Mouse (Mus musculus) heart, adult 8-10 months (tissue): ENCODE measurements around the gene Atp6v0a4. TPM values are rescaled to one million over a fixed set of nuclear protein-coding genes. Genes with fewer than 3 reads are reported as not detected.

Experiments used
- DNase-seq: peaks from one replicate; pipeline ENCODE4 v3.0.0; 2022; ENCODE audit warnings: low spot score
- total RNA-seq, 4 experiments: library from RNA; stranded (reverse); gene quantifications; 2 replicates each; pipeline ENCODE4 v1.2.4; 2022

The Atp6v0a4 gene
- total RNA-seq, 4 experiments from 2014 or later, result 2.0 to 3.9 (median 2.2) TPM

DNA sequence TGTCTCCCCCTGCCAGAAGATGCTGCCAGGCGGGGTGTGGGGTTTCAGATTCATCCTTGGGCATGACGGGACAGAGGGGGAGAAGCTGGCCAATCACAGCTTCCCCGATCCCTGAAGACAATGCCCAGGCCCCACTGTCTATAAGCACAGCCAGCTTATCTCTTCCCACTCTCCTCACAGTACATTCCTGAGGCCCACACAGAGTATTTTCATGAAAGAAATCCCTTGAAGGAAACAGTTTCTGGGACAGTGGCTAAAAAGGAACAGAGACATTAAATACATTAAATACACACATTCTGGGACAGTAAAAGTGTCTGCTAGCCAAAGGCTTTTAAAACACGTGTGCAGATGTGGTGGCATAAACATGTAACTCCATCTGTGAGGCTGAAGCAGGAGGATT lies 44.0 kb downstream of the Atp6v0a4 start:
- no peak for DNase-seq

DNA sequence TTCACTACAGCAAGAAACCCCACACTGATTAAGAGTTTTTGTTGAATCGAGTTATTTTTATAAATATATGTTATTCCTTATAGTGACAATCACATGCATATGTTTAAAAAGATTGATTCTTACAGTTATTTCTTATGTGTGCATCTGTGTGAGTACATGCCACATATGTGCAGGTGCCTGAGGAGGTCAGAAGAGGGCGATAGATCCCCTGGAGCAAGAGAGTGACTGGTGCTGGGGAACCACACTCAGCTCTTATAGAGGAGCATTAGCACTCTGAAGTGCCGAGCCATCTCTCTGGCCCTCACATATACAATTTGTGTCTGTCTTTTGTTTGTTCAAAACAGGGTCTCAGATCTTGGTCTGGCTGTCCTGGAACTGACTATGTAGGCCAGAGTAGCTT lies 50.8 kb downstream of the Atp6v0a4 start:
- no peak for DNase-seq

DNA sequence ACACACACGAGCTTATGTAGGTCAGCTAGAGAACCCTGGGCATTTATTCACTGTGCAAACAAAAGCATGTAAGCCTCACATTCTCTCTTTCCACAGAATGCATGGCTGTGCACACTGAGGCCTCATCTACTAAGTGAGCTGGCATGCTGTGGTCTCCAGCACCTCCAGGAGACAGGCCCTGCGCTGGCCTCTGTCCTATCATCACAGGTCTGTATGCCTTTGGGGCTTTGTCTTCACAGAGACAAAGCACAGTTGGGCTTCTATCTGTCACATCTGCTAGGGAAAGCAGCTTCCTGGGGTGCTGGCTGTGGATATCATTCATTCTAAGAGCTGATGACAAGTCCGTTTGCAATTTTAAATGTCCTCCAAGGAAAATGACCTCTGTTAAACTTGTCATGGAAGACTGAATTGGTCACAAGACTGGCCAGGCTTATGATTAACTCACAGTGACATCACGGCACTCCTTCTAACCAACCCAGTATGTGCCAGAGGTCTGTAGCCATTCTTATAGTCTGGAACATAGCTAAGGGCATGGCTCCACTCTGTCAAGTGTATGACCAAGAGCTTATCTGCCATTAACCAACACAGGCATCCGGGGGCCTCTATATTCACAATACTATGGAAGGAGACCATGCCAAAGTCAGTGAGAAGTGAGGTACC lies 52.1 kb downstream of the Atp6v0a4 start:
- DNase-seq, result no peak

DNA sequence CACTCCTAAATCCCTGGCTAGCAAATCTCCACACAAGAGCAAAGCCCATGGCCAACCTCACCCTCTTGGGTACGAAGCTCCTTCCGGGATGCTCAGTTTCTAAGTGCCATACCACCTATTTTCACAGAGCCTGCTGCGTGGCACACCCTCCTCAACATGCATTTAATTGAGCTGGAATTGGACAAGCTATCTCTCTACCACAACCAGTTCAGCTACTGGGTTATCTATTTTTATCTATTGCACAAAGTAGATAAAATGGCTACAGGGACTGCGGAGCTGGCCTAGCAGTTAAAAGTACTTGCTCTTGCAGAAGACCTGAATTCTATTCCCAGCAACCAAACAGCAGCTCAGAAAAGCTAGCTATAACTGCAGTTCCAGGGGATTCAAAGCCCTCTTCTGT lies 53.1 kb downstream of the Atp6v0a4 start:
- DNase-seq, result no peak

DNA sequence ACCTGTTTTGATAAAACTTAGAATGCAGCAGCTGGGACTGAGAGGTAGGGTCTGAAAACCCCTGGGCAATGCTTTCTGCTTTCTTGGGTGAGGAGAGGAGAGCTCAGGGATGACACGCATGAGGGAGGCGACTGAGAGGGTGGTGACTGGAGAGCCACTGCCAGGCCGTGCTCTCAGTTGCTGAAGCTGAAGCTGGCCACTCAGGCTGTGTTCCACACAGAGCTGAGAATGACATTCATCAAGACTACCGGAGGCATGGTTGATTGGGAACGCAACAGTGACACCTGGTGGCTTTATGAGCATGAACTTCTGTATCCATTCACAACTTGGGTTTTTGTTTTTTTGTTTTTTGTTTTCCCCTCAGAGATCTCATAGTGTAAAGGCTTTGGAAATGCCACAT lies 58.2 kb downstream of the Atp6v0a4 start:
- DNase-seq, result peak; percentile 62

DNA sequence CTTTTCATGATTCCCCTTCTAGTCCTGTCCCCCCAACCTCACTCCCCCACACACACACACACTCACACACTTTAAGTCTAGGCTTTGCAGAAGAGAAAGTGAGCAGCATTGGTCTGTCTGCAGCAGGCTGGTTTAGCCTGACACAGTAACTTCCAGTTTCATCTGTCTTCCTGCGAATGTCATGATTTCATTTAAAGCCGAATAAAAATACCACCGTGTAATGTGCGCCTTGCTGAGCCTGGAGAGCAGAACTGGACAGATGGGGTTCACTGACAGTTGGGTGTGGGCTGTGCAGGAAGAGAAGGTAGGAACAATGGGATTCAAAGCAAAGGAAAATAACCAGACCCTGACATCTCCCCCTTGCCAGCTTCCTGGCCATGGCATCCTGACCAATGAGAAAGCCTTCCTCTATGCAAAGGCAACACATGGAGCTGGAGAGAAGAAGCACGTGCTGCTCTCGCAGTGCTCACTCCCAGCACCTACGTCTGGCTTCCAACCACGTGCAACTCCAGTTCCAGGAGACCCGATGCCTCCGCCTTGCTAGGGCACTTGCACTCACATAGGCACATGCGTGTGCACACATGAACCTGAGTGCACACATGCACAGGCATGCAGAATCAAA lies 58.8 kb downstream of the Atp6v0a4 start:
- no peak for DNase-seq

DNA sequence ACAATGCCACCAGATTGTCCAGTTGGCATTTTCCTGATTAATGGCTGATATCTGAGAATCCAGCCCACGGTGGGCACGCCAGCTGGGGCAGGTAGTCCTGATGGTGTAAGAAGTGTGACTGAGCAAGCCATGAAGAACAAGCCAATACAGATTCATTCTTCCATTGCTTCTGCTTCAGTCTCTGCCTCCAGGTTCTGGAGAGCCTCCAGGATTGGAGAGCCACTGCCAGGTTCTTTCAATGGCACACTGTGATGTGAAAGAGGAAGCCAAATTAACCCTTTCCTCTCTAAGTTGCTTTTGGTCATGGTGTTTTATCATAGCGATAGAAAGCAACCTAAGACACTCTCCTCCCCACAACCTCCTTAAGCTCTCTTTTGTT lies 59.3 kb downstream of the Atp6v0a4 start:
- DNase-seq, result no peak

DNA sequence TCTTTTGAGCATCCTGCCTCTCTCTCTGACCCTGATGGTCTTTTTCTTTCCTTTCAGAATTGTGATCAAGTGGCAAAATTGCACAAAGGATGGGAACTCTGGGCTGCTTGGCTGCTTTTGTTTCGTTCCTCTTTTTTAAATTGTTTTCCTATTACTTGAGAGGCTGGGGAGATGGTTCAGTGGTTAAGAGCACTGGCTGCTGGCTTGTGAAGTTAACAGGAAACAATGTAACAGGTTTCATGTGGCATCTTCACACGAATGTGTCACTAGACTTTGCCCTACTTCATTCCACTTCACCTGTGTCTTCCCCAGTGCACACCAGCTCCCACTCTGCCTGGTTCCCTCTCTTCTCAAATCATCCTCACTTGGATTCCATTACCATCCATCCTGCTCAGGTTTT lies 59.8 kb downstream of the Atp6v0a4 start:
- no peak for DNase-seq

DNA sequence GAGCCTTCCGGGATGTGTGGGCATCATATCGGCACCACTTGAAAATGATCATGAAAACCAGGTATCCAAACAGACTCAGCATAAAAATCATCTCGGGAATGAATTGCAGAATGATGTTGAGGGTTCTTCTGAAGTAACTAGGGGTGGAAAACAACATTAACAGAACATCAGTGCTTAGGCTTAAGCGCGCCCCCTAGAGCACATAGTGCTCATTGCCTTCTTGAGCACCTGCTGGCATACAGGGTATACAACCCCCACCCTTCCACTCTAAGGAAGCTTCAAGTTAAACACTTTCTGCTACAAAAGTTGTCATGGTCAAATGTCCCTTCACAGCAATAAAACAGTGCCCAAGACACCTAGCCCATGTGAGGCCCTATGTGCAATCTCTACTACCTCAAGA lies 65.6 kb downstream of the Atp6v0a4 start:
- no peak for DNase-seq

DNA sequence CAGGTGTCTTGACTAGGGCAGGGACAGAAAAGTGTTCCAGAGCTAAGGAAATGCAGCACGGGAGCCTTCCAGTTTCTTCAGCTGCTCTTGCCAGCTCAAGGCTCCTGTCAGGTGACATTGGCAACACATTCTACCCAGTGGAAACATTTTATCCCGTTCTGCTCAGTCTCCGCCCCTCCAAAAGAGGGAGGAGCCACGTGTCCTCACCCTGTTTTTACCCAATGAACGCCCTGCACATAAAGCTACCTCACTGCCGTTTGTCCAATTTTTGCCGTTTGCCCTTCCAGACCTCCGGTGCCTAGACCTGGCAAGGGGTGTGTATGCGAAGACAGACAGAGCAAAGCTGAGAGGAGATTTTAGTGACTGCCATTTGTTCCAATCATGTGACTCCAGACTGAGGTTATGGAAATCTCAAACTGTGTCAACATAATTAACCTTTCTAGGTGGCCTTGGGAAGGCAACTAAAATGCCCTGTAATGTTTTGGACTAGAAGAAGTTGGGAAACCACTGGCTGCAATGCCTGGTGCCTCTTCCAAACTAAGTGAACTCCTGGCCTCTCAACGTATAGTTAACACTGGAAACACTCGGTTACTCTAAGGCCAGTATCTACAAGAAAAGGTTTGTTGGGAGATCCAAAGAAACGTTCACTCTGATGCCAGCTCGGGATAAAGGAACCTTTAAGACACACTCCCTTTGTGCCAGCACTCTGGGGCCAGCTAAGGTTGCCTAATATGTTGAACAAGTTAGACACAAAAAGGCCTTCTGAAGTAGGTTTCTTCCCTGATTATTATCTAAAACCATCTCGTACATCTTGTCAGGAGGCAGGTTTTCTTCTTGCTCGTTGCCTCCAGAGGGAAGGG lies 68.7 kb downstream of the Atp6v0a4 start:
- DNase-seq, result no peak

DNA sequence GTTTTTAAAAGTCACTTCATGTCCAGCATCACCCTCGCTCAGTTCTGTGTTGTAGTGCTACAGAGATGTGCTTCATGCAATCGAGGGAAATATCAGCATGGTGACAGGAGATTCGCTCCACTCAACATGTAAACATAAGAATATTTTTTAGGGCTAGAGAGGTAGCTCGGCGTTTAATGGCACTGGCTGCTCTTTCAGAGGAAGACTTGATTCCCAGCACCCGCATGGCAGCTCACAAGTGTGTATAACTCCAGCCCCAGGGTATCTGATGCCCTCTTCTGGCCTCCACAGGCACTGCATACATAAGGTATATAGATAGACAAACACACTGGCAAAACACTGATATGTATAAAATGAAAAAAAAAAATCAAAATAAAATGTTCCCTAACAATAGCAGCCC lies 74.8 kb downstream of the Atp6v0a4 start:
- DNase-seq, result no peak

DNA sequence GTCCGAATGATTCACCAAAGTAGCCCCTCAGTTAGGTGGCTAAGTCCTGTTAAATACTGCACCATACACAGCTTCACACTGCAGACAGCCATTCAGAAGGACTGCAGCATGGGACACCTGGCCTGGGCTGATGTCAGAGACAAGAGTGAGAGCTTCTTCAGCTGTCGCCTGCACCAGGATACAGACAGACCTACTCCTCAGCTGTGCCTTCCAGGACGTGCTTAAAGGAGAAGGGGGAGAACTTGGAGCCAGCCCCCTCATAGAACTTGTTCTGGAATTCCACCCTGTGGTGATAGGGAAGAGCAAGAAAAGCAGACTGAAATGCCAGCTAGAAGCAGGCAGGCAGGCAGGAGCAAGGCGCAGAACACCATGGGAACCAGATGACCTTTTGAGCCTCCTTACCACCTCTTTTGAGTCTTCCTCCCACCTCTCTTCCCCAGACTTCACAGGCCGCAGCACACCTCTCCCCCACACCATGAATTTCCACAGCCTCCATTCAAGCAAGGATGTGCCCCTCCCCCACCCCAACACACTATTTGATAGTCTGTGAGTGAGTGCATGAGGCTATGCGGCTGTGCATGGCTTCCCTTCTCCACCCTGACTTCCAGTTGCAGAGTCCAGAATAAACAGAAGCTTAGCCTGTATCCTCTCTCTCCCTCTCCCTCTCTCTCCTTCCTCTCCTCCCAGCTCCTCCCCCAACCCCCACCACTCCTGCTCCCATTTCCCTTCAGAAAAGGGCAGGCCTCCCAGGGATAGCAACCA lies 75.4 kb downstream of the Atp6v0a4 start:
- DNase-seq, result no peak

DNA sequence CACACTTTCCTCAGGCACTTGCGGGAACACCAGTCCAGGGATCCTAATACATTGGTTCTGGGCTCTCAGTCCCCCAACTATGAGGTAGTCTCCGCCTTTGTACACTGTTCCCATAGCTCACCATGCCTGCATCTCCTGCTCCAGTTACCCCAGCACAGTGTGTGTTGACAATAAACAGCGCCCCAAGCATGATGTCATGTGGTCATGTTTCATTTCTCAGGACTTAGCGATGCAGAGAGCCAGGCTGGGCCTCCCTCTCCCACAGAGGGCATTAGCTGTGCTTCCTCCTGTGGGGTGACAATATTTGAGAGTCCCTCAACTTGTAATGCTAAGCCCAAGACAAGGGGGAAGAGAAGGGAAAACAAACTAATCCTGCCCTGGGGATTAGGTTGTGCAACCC lies 76.4 kb downstream of the Atp6v0a4 start:
- peak; percentile 10 for DNase-seq

DNA sequence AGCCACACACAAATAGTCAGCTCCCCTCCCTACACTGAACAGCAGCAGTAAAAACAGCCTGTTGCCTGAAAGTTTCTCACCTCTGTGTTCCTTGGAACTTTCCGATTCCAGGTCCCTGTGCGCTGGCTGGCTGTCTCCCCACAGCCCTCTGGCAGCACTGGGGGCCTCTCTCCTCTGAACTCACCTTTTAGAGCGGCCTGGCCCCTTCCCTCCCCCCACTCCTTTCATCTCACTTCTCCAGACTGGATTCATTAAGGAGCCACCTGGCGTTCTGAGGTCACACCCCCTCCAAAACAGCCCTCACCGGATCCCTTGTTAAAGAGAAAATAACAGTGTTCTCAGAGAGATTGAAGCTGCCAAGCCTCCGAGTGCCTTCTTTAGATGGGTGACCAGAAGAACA lies 77.5 kb downstream of the Atp6v0a4 start, which contains the start of gene Svopl:
TSS of gene Svopl (minus strand) at position 159 of the 400 bp plus-strand sequence.
- DNase-seq, result no peak

DNA sequence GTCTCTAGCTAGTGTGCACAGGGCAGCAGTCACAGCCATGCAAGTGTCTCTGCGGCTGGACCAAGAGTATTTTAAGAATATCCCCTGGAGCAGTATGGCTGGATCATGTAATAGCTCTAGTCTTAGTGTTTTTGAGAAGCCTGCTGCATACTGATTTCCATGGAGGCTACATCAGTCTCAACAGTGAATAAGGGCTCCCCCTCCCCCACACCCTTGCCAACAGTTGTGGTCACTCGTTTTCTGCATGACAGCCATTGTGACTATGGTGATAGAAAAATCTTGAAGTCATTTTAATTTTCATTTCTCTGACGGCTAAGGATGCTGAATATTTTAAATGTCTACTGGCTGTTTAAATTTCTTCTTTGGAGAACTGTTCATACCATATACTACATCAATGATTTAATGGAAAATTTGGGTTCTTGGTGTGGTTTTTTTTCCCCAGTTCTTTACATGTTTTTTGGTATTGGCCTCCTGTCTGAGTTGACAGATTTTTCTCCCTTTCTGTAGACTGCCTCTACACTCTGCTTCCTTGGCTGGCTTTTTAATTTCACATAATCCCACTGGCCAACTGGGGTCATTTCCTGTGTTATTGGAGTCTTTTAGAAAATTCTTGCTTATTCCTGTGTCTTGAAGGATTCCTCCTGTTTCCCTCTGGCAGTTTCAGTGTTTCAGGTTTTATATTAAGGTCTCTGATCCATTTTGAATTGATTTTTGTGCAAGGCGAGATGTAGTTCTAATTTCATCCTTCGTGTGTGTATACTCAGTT lies 91.4 kb downstream of the Atp6v0a4 start:
- peak; percentile 33 for DNase-seq

DNA sequence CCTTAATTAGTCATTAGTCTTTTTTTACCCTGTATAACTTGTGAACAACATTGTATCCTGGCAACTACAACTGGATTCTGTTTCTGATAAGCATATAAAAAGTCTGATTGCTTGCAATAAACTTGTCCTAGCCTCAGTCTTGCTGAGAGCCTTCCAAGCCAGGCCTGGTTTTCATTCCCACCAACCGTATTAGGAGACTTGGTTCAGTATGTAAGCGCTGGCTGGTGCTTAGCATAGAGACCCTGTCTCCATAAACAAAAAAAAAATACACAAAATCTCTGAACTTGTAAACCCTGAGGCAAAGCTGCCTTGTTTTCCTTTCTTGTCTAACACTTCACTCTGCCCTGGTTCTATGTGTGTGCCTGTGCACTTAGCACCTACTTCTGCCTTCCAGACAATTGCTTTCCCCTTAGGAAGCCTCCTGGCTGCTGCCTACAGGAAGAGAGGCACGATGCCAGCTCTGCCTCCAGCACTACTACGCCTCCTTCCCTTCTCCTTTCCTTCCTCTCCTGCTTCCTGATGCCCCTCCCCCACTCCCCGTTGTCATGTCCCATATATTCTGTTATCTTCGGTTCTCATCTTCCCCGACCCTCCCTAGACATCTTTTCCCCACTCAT lies 92.4 kb downstream of the Atp6v0a4 start:
- DNase-seq, result no peak

DNA sequence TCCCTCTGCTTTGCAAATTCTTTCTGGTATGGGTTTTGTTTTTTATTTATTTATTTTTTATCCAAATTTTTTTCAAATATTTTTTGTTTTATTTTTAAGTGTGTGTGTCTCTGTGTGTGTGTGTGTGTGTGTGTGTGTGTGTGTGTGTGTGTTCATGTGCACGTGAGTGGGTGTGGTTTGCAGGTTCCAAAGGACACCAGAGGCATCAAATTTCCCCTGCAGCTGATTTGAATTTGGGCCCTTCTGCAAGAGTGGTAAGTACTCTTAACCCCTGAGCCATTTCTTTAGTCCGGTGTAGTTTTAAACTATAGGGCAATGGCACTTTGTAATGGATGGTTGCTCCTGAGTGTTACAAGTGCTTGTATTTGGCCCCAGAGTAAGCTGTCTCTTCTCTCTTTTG lies 96.2 kb downstream of the Atp6v0a4 start:
- no peak for DNase-seq

DNA sequence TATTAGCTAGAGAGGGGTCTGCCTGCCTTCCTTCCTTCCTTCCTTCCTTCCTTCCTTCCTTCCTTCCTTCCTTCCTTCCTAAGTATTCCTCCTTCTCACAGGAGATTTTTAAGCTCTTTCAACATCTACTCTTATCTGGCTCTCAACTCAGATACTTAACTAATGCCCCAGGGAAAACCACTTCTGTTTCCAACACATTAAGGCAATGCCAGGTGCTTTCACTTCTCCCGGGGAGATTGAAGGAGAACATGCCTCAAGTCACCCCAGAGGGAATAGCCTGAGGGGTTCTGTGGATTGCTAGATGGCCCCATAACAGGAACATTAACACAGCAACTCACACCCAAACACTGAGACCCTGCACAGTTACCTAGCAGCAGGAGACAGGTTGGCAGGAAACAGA lies 96.6 kb downstream of the Atp6v0a4 start:
- no peak for DNase-seq

DNA sequence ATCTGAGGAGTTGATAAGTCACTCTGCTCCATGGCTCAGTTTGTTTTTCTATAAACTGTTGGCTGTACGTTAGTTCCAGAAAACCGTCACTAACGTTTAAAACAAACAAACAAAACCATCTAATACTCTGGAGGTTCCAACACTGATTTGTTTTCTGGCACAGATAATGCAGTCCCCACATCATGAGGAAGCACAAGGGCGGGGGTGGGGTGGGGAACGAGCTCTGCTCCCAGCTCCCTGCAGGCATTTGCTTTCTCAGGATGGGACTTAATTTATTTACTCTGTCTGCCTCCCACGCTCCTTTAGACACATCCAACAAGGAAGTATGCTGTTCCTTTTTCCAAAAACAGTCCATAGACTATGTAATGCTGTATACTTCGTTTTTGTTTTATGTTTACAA lies 101.1 kb downstream of the Atp6v0a4 start:
- DNase-seq, result peak; percentile 11

DNA sequence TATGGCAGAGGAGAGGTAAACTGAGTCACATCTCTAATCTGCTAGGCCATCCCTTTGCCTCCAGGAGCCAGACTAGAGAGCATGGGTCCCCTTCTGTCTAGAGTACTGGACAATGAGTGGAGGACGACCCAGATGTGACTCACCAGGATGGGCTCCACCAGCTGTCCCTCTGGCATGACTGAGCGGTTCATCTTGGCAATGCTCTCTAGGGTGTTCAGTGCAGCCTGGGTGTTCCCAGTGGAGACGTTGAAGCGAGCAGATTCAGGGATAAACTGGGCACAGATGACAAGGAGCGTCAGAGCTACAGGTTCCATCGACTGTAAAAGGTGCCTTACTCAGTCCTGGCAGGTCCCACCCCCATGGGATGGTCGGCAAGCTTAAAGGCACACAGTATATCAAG lies 103.0 kb downstream of the Atp6v0a4 start:
- no peak for DNase-seq

DNA sequence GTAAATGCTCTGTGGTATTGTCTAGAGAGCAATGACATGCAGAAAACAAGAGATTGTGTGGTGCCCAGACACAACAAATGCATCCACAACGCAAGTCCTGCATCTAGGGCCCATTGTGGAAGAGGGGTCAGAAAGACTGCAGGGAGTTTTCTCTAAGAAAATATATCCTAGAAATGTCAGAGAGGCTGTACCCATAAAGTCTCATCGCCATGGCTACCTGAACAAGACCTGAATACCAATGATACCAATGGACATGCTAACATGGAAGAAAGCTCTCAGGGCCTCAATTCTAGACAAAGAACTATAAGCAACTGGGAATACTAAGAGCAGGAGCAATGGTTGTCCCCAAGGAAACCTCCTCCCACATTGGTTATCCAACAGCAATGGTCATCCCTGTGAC lies 111.6 kb downstream of the Atp6v0a4 start:
- no peak for DNase-seq
